Mouse (Mus musculus) forebrain, embryonic 16.5 days (tissue): ENCODE measurements around the gene Nfs1. TPM values are rescaled to one million over a fixed set of nuclear protein-coding genes. Genes with fewer than 3 reads are reported as not detected.
A peak's percentile ranks its signal among the peaks of the same experiment; 100 is the strongest.

Source experiments
- ATAC-seq: fragments of 200-750 bp; cut with Nextera tagmentation; 2 replicates; pipeline ENCODE4 v1.8.0; 2017; ENCODE audit warnings: mild to moderate bottlenecking, moderate library complexity
- H3K27ac ChIP-seq: fragments of 300-500 bp; sonication (generic); 2 replicates; pipeline ENCODE4 v1.5.1; 2014; ENCODE audit warnings: low read length, control low read depth
- H3K27me3 ChIP-seq: fragments of 300-500 bp; sonication (generic); replicated peaks from 2 replicates; pipeline ENCODE4 v1.6.1; 2014; ENCODE audit warnings: low read length; ENCODE audit not compliant: control insufficient read depth, insufficient read depth
- H3K36me3 ChIP-seq: fragments of 300-500 bp; sonication (generic); 2 replicates; pipeline ENCODE4 v1.6.1; 2014; ENCODE audit not compliant: control insufficient read depth, insufficient read depth
- H3K4me1 ChIP-seq: fragments of 300-500 bp; sonication (generic); replicated peaks from 2 replicates; pipeline ENCODE4 v1.6.1; 2014; ENCODE audit warnings: low read length; ENCODE audit not compliant: control insufficient read depth, insufficient read depth
- H3K4me2 ChIP-seq: fragments of 300-500 bp; sonication (generic); 2 replicates; pipeline ENCODE4 v1.6.1; 2014; ENCODE audit warnings: mild to moderate bottlenecking, low read length, control low read depth
- H3K4me3 ChIP-seq: fragments of 300-500 bp; sonication (generic); replicated peaks from 2 replicates; pipeline ENCODE4 v1.5.1; 2014; ENCODE audit warnings: mild to moderate bottlenecking, low read length, control low read depth
- H3K9ac ChIP-seq: fragments of 300-500 bp; sonication (generic); replicated peaks from 2 replicates; pipeline ENCODE4 v1.6.1; 2014; ENCODE audit warnings: low read depth, low read length, control low read depth
- H3K9me3 ChIP-seq: fragments of 300-500 bp; sonication (generic); 2 replicates; pipeline ENCODE4 v1.6.1; 2016; ENCODE audit warnings: low read length; ENCODE audit not compliant: control insufficient read depth
- WGBS: fragments of 180-500 bp; shearing (Covaris S2); extraction: QIAGEN DNeasy Blood & Tissue Kit; methylation state at CpG from one replicate; pipeline ENCODE4 v1.1.7; 2014; 5-methylcytosine and 5-hydroxymethylcytosine counted together
- polyA plus RNA-seq: library from polyadenylated mRNA; unstranded; fragments of >200 nt; fragmentation: Nextera tagmentation; extraction: Ambion mirVana; gene quantifications from 2 replicates; pipeline ENCODE4 v1.2.1, GENCODE M21; 2015

The Nfs1 gene
- polyA plus RNA-seq, 1 experiment from 2014 or later: 45.2 TPM

- Histone ChIP-seq H3K27me3 (no peaks in the 10 kb centered on the region), H3K4me1 (peaks cover 25% of the 10 kb centered on the region), H3K36me3 (peaks cover 8% of the 10 kb centered on the region; the same call in 1 of the 2 replicates), H3K27ac (peak within 1 kb of the TSS; percentile 98), H3K4me2 (peak within 1 kb of the TSS; percentile 82), H3K9ac (peak within 1 kb of the TSS; percentile 100), H3K9me3 (no peaks in the 10 kb centered on the region), H3K4me3 (peak within 1 kb of the TSS; percentile 73)
- WGBS: under 1% methylated on average over 47 of the region's 47 CpGs
- peak; percentile 97 for ATAC-seq
Measured at GRCm38 (mm10) chr2:156180094-156180821, 36.3 kb upstream of the Nfs1 start, which contains the start of gene Rbm39. TSS of gene Rbm39 (minus strand) at chr2:156180238.

- H3K9me3 ChIP-seq: no peaks in the 10 kb centered on the region
- peak overlapping the region; percentile 100 for H3K9ac ChIP-seq
- WGBS: 0% methylated on average over 33 of the region's 41 CpGs
- H3K27ac ChIP-seq: peak overlapping the region; percentile 98
- H3K4me1 ChIP-seq: peaks cover 25% of the 10 kb centered on the region
- H3K36me3 ChIP-seq: peaks cover 8% of the 10 kb centered on the region
- H3K4me3 ChIP-seq: peak overlapping the region; percentile 73
- H3K27me3 ChIP-seq: no peaks in the 10 kb centered on the region
- H3K4me2 ChIP-seq: no peak overlapping the region
- ATAC-seq: peak; percentile 14
Measured at GRCm38 (mm10) chr2:156179796-156180093, 35.8 kb upstream of the Nfs1 start.

GRCm38 (mm10) chr2:156179046-156179795, 35.2 kb upstream of the Nfs1 start:
- H3K36me3 ChIP-seq: peaks cover 8% of the 10 kb centered on the region
- peak overlapping the region; percentile 82 for H3K4me2 ChIP-seq
- peak overlapping the region; percentile 98 for H3K27ac ChIP-seq
- peak overlapping the region; percentile 100 for H3K9ac ChIP-seq
- ATAC-seq: peak; percentile 31
- peak overlapping the region; percentile 73 for H3K4me3 ChIP-seq
- peaks cover 25% of the 10 kb centered on the region for H3K4me1 ChIP-seq
- 1% methylated on average over 47 of the region's 47 CpGs for WGBS
- no peaks in the 10 kb centered on the region for H3K9me3 ChIP-seq
- H3K27me3 ChIP-seq: no peaks in the 10 kb centered on the region

- no peak overlapping the region for H3K4me3 ChIP-seq
- peak overlapping the region; percentile 30 for H3K4me2 ChIP-seq
- peaks cover 27% of the 10 kb centered on the region for H3K4me1 ChIP-seq
- no peak overlapping the region for H3K9ac ChIP-seq
- ATAC-seq: no peak
- H3K27me3 ChIP-seq: no peaks in the 10 kb centered on the region
- no peak overlapping the region for H3K27ac ChIP-seq
- no peaks in the 10 kb centered on the region for H3K9me3 ChIP-seq
- H3K36me3 ChIP-seq: peaks cover 13% of the 10 kb centered on the region
- 78% methylated on average over 7 of the region's 7 CpGs for WGBS
Measured at GRCm38 (mm10) chr2:156177651-156178050, 33.7 kb upstream of the Nfs1 start.

- H3K4me1 ChIP-seq: peaks cover 27% of the 10 kb centered on the region
- no peaks in the 10 kb centered on the region for H3K27me3 ChIP-seq
- no peak overlapping the region for H3K4me3 ChIP-seq
- H3K4me2 ChIP-seq: no peak overlapping the region
- WGBS: 82% methylated on average over 6 of the region's 6 CpGs
- no peaks in the 10 kb centered on the region for H3K9me3 ChIP-seq
- H3K36me3 ChIP-seq: peaks cover 17% of the 10 kb centered on the region
- H3K9ac ChIP-seq: no peak overlapping the region
- ATAC-seq: no peak
- no peak overlapping the region for H3K27ac ChIP-seq
Measured at GRCm38 (mm10) chr2:156177079-156177478, 33.1 kb upstream of the Nfs1 start.

GRCm38 (mm10) chr2:156166557-156166956, 22.6 kb upstream of the Nfs1 start:
- no peak overlapping the region for H3K4me3 ChIP-seq
- no peak overlapping the region for H3K4me2 ChIP-seq
- no peak overlapping the region for H3K9ac ChIP-seq
- 93% methylated on average over 5 of the region's 5 CpGs for WGBS
- no peak for ATAC-seq
- no peaks in the 10 kb centered on the region for H3K9me3 ChIP-seq
- H3K27me3 ChIP-seq: no peaks in the 10 kb centered on the region
- H3K4me1 ChIP-seq: no peaks in the 10 kb centered on the region
- no peak overlapping the region for H3K27ac ChIP-seq
- peaks cover 47% of the 10 kb centered on the region for H3K36me3 ChIP-seq

GRCm38 (mm10) chr2:156165478-156165877, 21.5 kb upstream of the Nfs1 start:
- H3K36me3 ChIP-seq: peaks cover 48% of the 10 kb centered on the region
- ATAC-seq: no peak
- WGBS: 95% methylated on average over 1 of the region's 1 CpGs

GRCm38 (mm10) chr2:156151538-156151937, 7.6 kb upstream of the Nfs1 start:
- peaks cover 36% of the 10 kb centered on the region for H3K36me3 ChIP-seq
- no peak overlapping the region for H3K9ac ChIP-seq
- H3K4me2 ChIP-seq: no peak overlapping the region
- H3K27ac ChIP-seq: no peak overlapping the region
- ATAC-seq: no peak
- H3K4me1 ChIP-seq: no peaks in the 10 kb centered on the region
- H3K4me3 ChIP-seq: no peak overlapping the region
- H3K27me3 ChIP-seq: no peaks in the 10 kb centered on the region
- no peaks in the 10 kb centered on the region for H3K9me3 ChIP-seq

More at GRCm38 (mm10) chr2:156165478-156165877, 21.5 kb upstream of the Nfs1 start:
- Histone ChIP-seq H3K4me2 (no peak overlapping the region), H3K9me3 (no peaks in the 10 kb centered on the region), H3K27ac (no peak overlapping the region), H3K27me3 (no peaks in the 10 kb centered on the region), H3K4me1 (no peaks in the 10 kb centered on the region), H3K4me3 (no peak overlapping the region), H3K9ac (no peak overlapping the region)

- 81% methylated on average over 3 of the region's 3 CpGs for WGBS
- Histone ChIP-seq H3K4me3 (no peak overlapping the region), H3K4me1 (peaks cover 15% of the 10 kb centered on the region), H3K9ac (no peak overlapping the region), H3K27ac (no peak overlapping the region), H3K4me2 (no peak overlapping the region), H3K27me3 (no peaks in the 10 kb centered on the region), H3K9me3 (no peaks in the 10 kb centered on the region), H3K36me3 (peaks cover 25% of the 10 kb centered on the region)
- no peak for ATAC-seq
Measured at GRCm38 (mm10) chr2:156147316-156147915, 3.4 kb upstream of the Nfs1 start.
